Comparison of ENCODE assay signal across 7 mouse cellular contexts in genomic region chr19:36082606-36083261, GRCm38 (mm10). TPM values are rescaled to one million over a fixed set of nuclear protein-coding genes. Genes with fewer than 3 reads are reported as not detected.
A peak's percentile ranks its signal among the peaks of the same experiment; 100 is the strongest.
DNase-seq lines count a peak whose midpoint lies in the region; ATAC-seq and TF ChIP-seq lines count a peak whose summit lies in the region.

No protein-coding gene starts in this region.

- peak overlapping the region; percentile 76 for H3K4me2 ChIP-seq in liver, embryonic 15.5 days
- H3K4me2 ChIP-seq in neural tube, embryonic 12.5 days (replicated peaks) = peak overlapping the region; percentile 76

- WGBS in kidney, adult 2 months = 51% methylated on average over 7 of the region's 7 CpGs
- 39% methylated on average over 7 of the region's 7 CpGs for WGBS in liver, embryonic 15.5 days (ENCODE audit: insufficient replicate concordance)
- WGBS in neural tube, embryonic 12.5 days = 45% methylated on average over 7 of the region's 7 CpGs

- no peaks in the 10 kb centered on the region; the same call in 1 of the 2 replicates for H3K27me3 ChIP-seq in ES-Bruce4 (ENCODE audit: control insufficient read depth, insufficient read depth, low read length, poor library complexity, severe bottlenecking)
- H3K27me3 ChIP-seq in kidney, adult 2 months (replicated peaks; ENCODE audit: control insufficient read depth, insufficient read depth, low read length) = no peaks in the 10 kb centered on the region
- H3K27me3 ChIP-seq in liver, embryonic 15.5 days = peaks cover 5% of the 10 kb centered on the region; the same call in 1 of the 2 replicates
- no peaks in the 10 kb centered on the region for H3K27me3 ChIP-seq in neural tube, embryonic 12.5 days (replicated peaks)

- ATAC-seq in granulocyte monocyte progenitor cell, adult 5-6 weeks (replicated peaks; ENCODE audit: poor library complexity, severe bottlenecking) = peak; percentile 86
- peak; percentile 62; the same call in 1 of the 2 replicates for ATAC-seq in liver, embryonic 15.5 days (ENCODE audit: insufficient read depth)
- peak; percentile 90 for ATAC-seq in neural tube, embryonic 12.5 days (ENCODE audit: low FRiP score, low read depth)

- H3K9me3 ChIP-seq in ES-Bruce4 (replicated peaks; ENCODE audit: control insufficient read depth, insufficient read depth, low read length, poor library complexity, severe bottlenecking) = no peaks in the 10 kb centered on the region
- H3K9me3 ChIP-seq in liver, embryonic 15.5 days (replicated peaks) = no peaks in the 10 kb centered on the region
- H3K9me3 ChIP-seq in neural tube, embryonic 12.5 days = no peaks in the 10 kb centered on the region

- DNase-seq in B cell, adult 2 months = peak; percentile 36 to 53
- DNase-seq in cerebellum, adult 9-11 months = peak; percentile 48
- peak; percentile 66 for DNase-seq in kidney, adult 2 months

- H3K4me1 ChIP-seq in ES-Bruce4 (ENCODE audit: control insufficient read depth, insufficient read depth, low read length) = no peaks in the 10 kb centered on the region
- peaks cover 3% of the 10 kb centered on the region; the same call in 1 of the 2 replicates for H3K4me1 ChIP-seq in kidney, adult 2 months (ENCODE audit: control insufficient read depth, insufficient read depth, low read length)
- peaks cover 14% of the 10 kb centered on the region for H3K4me1 ChIP-seq in liver, embryonic 15.5 days (replicated peaks)
- peaks cover 9% of the 10 kb centered on the region for H3K4me1 ChIP-seq in neural tube, embryonic 12.5 days

- no peak overlapping the region for H3K27ac ChIP-seq in ES-Bruce4 (ENCODE audit: insufficient read depth, low read length)
- H3K27ac ChIP-seq in kidney, adult 2 months (ENCODE audit: insufficient read depth, low read depth, low read length) = no peak overlapping the region
- H3K27ac ChIP-seq in liver, embryonic 15.5 days (replicated peaks) = peak overlapping the region; percentile 24; the same call in 1 of the 2 replicates
- no peak overlapping the region for H3K27ac ChIP-seq in neural tube, embryonic 12.5 days

- H3K4me3 ChIP-seq in ES-Bruce4 (ENCODE audit: low read depth, low read length) = no peak overlapping the region; the same call in 1 of the 2 replicates
- H3K4me3 ChIP-seq in kidney, adult 2 months (ENCODE audit: insufficient read depth, low read depth, low read length) = no peak overlapping the region
- H3K4me3 ChIP-seq in liver, embryonic 15.5 days (replicated peaks) = peak overlapping the region; percentile 75
- H3K4me3 ChIP-seq in neural tube, embryonic 12.5 days = peak overlapping the region; percentile 73

- no peak for TF ChIP-seq POLR2A in ES-Bruce4 (IDR thresholded peaks at IDR 0.05; ENCODE audit: insufficient read depth, low read length)
- TF ChIP-seq POLR2A in kidney, adult 2 months (IDR thresholded peaks at IDR 0.05; ENCODE audit: low read depth, low read length) = no peak

- TF ChIP-seq EP300 in ES-Bruce4 (IDR thresholded peaks at IDR 0.05; ENCODE audit: insufficient read depth, low read depth, low read length) = no peak

- H3K9ac ChIP-seq in ES-Bruce4 (ENCODE audit: low read depth, poor library complexity, severe bottlenecking) = 0 out of 2 replicates have a peak overlapping the region, but pooled peaks have one; percentile 16
- no peak overlapping the region for H3K9ac ChIP-seq in liver, embryonic 15.5 days
- no peak overlapping the region for H3K9ac ChIP-seq in neural tube, embryonic 12.5 days

- no peak for TF ChIP-seq CTCF in ES-Bruce4 (IDR thresholded peaks at IDR 0.05; ENCODE audit: low read depth, low read length)
- peak; percentile 63 for TF ChIP-seq CTCF in kidney, adult 2 months (conservative IDR thresholded peaks at IDR 0.05; ENCODE audit: insufficient read depth, insufficient read length, low read depth, low read length)

- no peaks in the 10 kb centered on the region; the same call in none of the 2 replicates for H3K36me3 ChIP-seq in ES-Bruce4 (ENCODE audit: control insufficient read depth, insufficient read depth, low read length, poor library complexity, severe bottlenecking)
- no peaks in the 10 kb centered on the region for H3K36me3 ChIP-seq in kidney, adult 2 months (ENCODE audit: control insufficient read depth, insufficient read depth, low read length)
- no peaks in the 10 kb centered on the region; the same call in 1 of the 2 replicates for H3K36me3 ChIP-seq in liver, embryonic 15.5 days (replicated peaks)
- no peaks in the 10 kb centered on the region; the same call in 1 of the 2 replicates for H3K36me3 ChIP-seq in neural tube, embryonic 12.5 days

RNA-seq across cellular contexts. Expression of gene Rpp30, which starts 0.8 kb away (rescaled TPM):
- polyA plus RNA-seq in ES-Bruce4 (2011; ENCODE audit: insufficient read depth, insufficient read length, low read depth, missing spikeins) = 72.5 and 73.9 TPM in 2 replicates
- 35.1 and 57.5 TPM in 2 replicates for total RNA-seq in granulocyte monocyte progenitor cell, adult 5-6 weeks (2014; fragmentation: Nextera tagmentation)
- total RNA-seq in granulocyte monocyte progenitor cell, adult 5-6 weeks (2017) = 60.8 and 64.7 TPM in 2 replicates
- 3.6 and 3.8 TPM in 2 replicates for polyA plus RNA-seq in kidney, adult 2 months (2012; rRNA removed)
- polyA plus RNA-seq in liver, embryonic 15.5 days (2015; fragmentation: Nextera tagmentation; extraction: Ambion mirVana) = 32.2 and 38.4 TPM in 2 replicates
- 82.7 and 84.6 TPM in 2 replicates for polyA plus RNA-seq in neural tube, embryonic 12.5 days (2016; fragmentation: Nextera tagmentation; extraction: Ambion mirVana)

RNA-seq across cellular contexts. Expression of gene Htr7, which starts 25.4 kb away (rescaled TPM):
- not detected in 2 replicates for polyA plus RNA-seq in ES-Bruce4 (2011; ENCODE audit: insufficient read depth, insufficient read length, low read depth, missing spikeins)
- total RNA-seq in granulocyte monocyte progenitor cell, adult 5-6 weeks (2014; fragmentation: Nextera tagmentation) = not detected in 2 replicates
- not detected in 2 replicates for total RNA-seq in granulocyte monocyte progenitor cell, adult 5-6 weeks (2017)
- 0.06 and 0.11 TPM in 2 replicates for polyA plus RNA-seq in kidney, adult 2 months (2012; rRNA removed)
- not detected in 2 replicates for polyA plus RNA-seq in liver, embryonic 15.5 days (2015; fragmentation: Nextera tagmentation; extraction: Ambion mirVana)
- 3.2 and 3.4 TPM in 2 replicates for polyA plus RNA-seq in neural tube, embryonic 12.5 days (2016; fragmentation: Nextera tagmentation; extraction: Ambion mirVana)

RNA-seq across cellular contexts. Expression of gene Ankrd1, which starts 37.2 kb away (rescaled TPM):
- polyA plus RNA-seq in ES-Bruce4 (2011; ENCODE audit: insufficient read depth, insufficient read length, low read depth, missing spikeins) = 8.7 and 10.0 TPM in 2 replicates
- not detected in 2 replicates for total RNA-seq in granulocyte monocyte progenitor cell, adult 5-6 weeks (2014; fragmentation: Nextera tagmentation)
- total RNA-seq in granulocyte monocyte progenitor cell, adult 5-6 weeks (2017) = not detected in 2 replicates
- 0.99 and 1.1 TPM in 2 replicates for polyA plus RNA-seq in kidney, adult 2 months (2012; rRNA removed)
- 0.23 and 0.24 TPM in 2 replicates for polyA plus RNA-seq in liver, embryonic 15.5 days (2015; fragmentation: Nextera tagmentation; extraction: Ambion mirVana)
- 0.30 and 0.98 TPM in 2 replicates for polyA plus RNA-seq in neural tube, embryonic 12.5 days (2016; fragmentation: Nextera tagmentation; extraction: Ambion mirVana)

Comparison
In these comparisons a context has a peak if more than half of its experiments do, and no peak if none do; other contexts are left out.
1. H3K4me3 ChIP-seq: peak in liver, embryonic 15.5 days (single experiment) and neural tube, embryonic 12.5 days (single experiment); none in ES-Bruce4 (single experiment) and kidney, adult 2 months (single experiment).
2. Peak in every context shown above with its lines, with median percentiles within 50 percentile points of each other: DNase-seq and ATAC-seq.